Mouse (Mus musculus) liver, embryonic 14.5 days (tissue): ENCODE measurements at regions not wholly inside any gene's neighbourhood (a gene's known extent, or its start where the extent isn't known, plus 50 kb on each side); places are given as distances from the start of the nearest gene placed in this dataset.

ENCODE experiments used
- ATAC-seq: fragments of 200-750 bp; cut with Nextera tagmentation; 2 replicates; pipeline ENCODE4 v1.8.0; 2017; ENCODE audit warnings: moderate number of reproducible peaks, mild to moderate bottlenecking, moderate library complexity; ENCODE audit not compliant: insufficient read depth
- DNase-seq, 3 experiments: peaks; one replicate each; pipeline ENCODE4 v3.0.0-alpha.2; 2012 to 2013; ENCODE audit warnings: low read depth in 3 of 3, low spot score in 3 of 3
- H3K27ac ChIP-seq: fragments of 300-500 bp; sonication (generic); 2 replicates; pipeline ENCODE4 v1.5.1; 2014; ENCODE audit warnings: moderate library complexity, mild to moderate bottlenecking, control low read depth, inconsistent platforms
- H3K27me3 ChIP-seq: fragments of 300-500 bp; sonication (generic); 2 replicates; pipeline ENCODE4 v1.6.1; 2014; ENCODE audit warnings: mild to moderate bottlenecking, low read length, moderate library complexity; ENCODE audit not compliant: control insufficient read depth, insufficient read depth
- H3K36me3 ChIP-seq: fragments of 300-500 bp; sonication (generic); replicated peaks from 2 replicates; pipeline ENCODE4 v1.6.1; 2014; ENCODE audit warnings: low read depth; ENCODE audit not compliant: control insufficient read depth, insufficient read depth
- H3K4me1 ChIP-seq, 2 experiments: fragments of 200-500 bp in 1 of 2; fragments of 300-500 bp in 1 of 2; sonication (generic) in 1 of 2; replicated peaks; 2 replicates each; pipeline ENCODE4 v1.6.1; 2012 to 2014; ENCODE audit warnings: antibody characterized with exemption in 1 of 2, inconsistent platforms in 1 of 2, low read length in 1 of 2; ENCODE audit not compliant: control insufficient read depth in 2 of 2, insufficient read depth in 2 of 2
- H3K4me2 ChIP-seq: fragments of 300-500 bp; sonication (generic); 2 replicates; pipeline ENCODE4 v1.6.1; 2014; ENCODE audit warnings: low read depth, mild to moderate bottlenecking, control low read depth, moderate library complexity
- H3K4me3 ChIP-seq, 2 experiments: fragments of 200-500 bp in 1 of 2; fragments of 300-500 bp in 1 of 2; sonication (generic) in 1 of 2; 2 replicates each; pipeline ENCODE4 v1.5.1; 2012 to 2014; ENCODE audit warnings: low read depth in 2 of 2, low read length in 2 of 2, mild to moderate bottlenecking in 2 of 2, control low read depth in 1 of 2, inconsistent platforms in 1 of 2, moderate library complexity in 1 of 2; ENCODE audit not compliant: insufficient read depth in 1 of 2
- H3K9ac ChIP-seq: fragments of 300-500 bp; sonication (generic); replicated peaks from 2 replicates; pipeline ENCODE4 v1.6.1; 2014; ENCODE audit warnings: mild to moderate bottlenecking, control low read depth, moderate library complexity
- H3K9me3 ChIP-seq: fragments of 300-500 bp; sonication (generic); 2 replicates; pipeline ENCODE4 v1.6.1; 2016; ENCODE audit warnings: low read length, mixed read lengths; ENCODE audit not compliant: control insufficient read depth
- CTCF ChIP-seq: IDR thresholded peaks from 2 replicates; pipeline ENCODE4 v1.5.1; 2016; ENCODE audit warnings: antibody characterized with exemption, low read depth, control low read depth
- EP300 ChIP-seq: IDR thresholded peaks from 2 replicates; pipeline ENCODE4 v1.6.1; 2016; ENCODE audit warnings: antibody characterized with exemption, low read depth
- WGBS: fragments of 180-500 bp; shearing (Covaris S2); extraction: QIAGEN DNeasy Blood & Tissue Kit; methylation state at CpG from one replicate; pipeline ENCODE4 v1.1.7; 2014; ENCODE audit not compliant: insufficient replicate concordance; 5-methylcytosine and 5-hydroxymethylcytosine counted together

DNA sequence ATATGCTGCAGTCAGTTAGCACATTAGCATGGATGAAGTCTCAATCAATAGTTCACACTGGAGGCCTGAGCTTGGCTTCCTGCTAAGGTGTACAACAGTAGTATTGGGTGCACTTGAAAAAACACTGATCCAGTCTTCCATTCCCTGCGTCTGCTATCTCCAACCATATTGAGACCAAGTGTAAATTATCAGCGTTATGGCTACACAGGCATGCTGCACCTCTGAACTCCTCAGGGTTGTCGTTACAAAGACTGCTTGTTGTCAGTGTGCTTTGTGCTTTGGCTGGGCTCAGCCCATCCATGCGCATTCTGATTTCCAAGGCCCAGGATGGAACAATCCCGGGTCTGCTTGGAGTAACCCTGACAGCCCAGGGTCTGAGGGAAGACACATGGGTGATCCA is 80.7 kb upstream of the Podxl start:
- H3K27ac ChIP-seq = peak overlapping the region; percentile 42
- H3K4me2 ChIP-seq = peak overlapping the region; percentile 2
- peaks cover 22 to 40% of the 10 kb centered on the region in 2 experiments for H3K4me1 ChIP-seq
- TF ChIP-seq CTCF (no peak), EP300 (peak; percentile 77)
- ATAC-seq = peak; percentile 65
- DNase-seq = peak in 1 of 3 experiments; percentile 38
- H3K9me3 ChIP-seq = no peaks in the 10 kb centered on the region
- H3K9ac ChIP-seq = peak overlapping the region; percentile 7; the same call in 1 of the 2 replicates
- 34% methylated on average over 5 of the region's 5 CpGs for WGBS
- H3K36me3 ChIP-seq = no peaks in the 10 kb centered on the region
- H3K27me3 ChIP-seq = no peaks in the 10 kb centered on the region
- no peak overlapping the region for H3K4me3 ChIP-seq

DNA sequence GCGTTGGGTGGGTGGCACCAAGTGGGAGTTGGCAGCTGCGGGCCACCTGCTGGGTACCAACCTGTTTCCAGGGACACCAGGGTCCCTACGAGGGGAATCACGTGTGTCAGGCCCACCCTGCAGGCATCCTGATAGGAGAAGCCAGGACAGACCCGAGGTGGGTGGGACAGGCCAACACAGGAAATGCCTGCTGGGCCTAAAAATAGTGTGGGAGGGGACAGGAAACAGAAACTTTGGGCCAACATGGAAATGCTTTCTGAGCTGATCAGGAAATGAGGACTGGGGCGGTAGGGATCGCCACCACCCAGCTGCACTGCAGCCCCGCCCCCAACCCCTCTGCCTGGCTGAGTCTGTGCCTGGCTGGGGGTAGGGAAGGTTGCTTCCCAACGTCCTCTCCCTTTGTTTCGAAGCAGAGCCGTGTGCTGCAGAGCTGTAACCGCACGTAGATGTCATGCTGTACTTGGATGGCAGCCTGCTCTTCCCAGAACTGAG is 78.7 kb upstream of the Podxl start:
- Histone ChIP-seq H3K27me3 (no peaks in the 10 kb centered on the region), H3K4me2 (peak overlapping the region; percentile 21), H3K27ac (peak overlapping the region; percentile 44), H3K4me3 (no peak overlapping the region), H3K36me3 (no peaks in the 10 kb centered on the region), H3K9ac (peak overlapping the region; percentile 25), H3K4me1 (peaks cover 39 to 49% of the 10 kb centered on the region in 2 experiments), H3K9me3 (no peaks in the 10 kb centered on the region)
- no peak for TF ChIP-seq EP300
- TF ChIP-seq CTCF = 0 out of 2 replicates have a peak, but pooled peaks have one; percentile 0
- no peak for DNase-seq
- WGBS = 3% methylated on average over 13 of the region's 13 CpGs
- peak; percentile 35; the same call in 1 of the 2 replicates for ATAC-seq

DNA sequence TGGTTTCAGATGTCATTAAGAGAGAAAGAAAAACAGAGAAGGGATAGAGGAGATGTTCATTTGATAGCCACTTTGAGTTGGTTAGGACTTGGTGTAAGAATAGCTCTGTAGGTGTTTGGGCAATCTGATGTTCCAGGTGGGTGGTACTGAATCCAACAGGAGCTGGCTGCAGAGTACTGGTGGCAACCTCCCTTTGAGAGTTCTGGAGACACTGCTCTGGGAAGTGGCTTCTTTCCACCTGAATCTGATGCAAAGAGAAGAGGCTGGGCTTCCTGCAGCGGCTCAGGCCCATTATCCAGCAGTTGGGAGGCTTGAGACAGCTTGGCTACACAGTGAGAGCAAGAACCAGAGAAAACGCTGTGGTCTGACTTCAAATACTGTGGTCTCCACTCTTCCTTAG is 77.0 kb upstream of the Podxl start:
- Histone ChIP-seq H3K27ac (no peak overlapping the region), H3K36me3 (no peaks in the 10 kb centered on the region), H3K4me1 (peaks cover 42 to 56% of the 10 kb centered on the region in 2 experiments), H3K9ac (no peak overlapping the region; the same call in 1 of the 2 replicates), H3K9me3 (no peaks in the 10 kb centered on the region), H3K4me3 (no peak overlapping the region), H3K4me2 (no peak overlapping the region), H3K27me3 (no peaks in the 10 kb centered on the region)
- DNase-seq (no peak), ATAC-seq (no peak)
- TF ChIP-seq EP300 (no peak), CTCF (no peak)
- WGBS = 57% methylated on average over 2 of the region's 2 CpGs

DNA sequence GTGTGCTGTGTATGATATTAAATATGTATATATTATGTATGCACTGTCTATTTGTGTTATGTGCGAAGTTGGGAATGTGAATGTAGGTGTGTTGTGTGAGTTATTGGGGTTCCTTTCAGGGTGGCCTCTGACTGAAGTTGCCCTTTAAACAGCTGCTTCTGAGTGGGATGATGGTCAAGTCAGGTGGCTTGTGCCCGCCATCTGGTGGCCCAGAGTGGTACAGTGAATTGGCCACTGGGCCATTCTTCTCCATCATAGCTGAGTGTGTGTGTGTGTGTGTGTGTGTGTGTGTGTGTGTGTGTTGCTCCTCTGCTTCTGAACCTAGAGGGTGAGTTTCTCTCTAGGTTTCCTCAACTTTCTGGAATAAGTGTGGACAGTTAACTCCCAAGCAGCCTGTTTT is 75.7 kb upstream of the Podxl start:
- Histone ChIP-seq H3K27me3 (no peaks in the 10 kb centered on the region), H3K4me1 (peaks cover 34 to 47% of the 10 kb centered on the region in 2 experiments), H3K36me3 (no peaks in the 10 kb centered on the region), H3K9ac (no peak overlapping the region), H3K4me3 (no peak overlapping the region), H3K4me2 (no peak overlapping the region), H3K27ac (no peak overlapping the region), H3K9me3 (no peaks in the 10 kb centered on the region)
- DNase-seq = no peak
- WGBS = 10% methylated on average over 2 of the region's 2 CpGs
- ATAC-seq = peak; percentile 61
- TF ChIP-seq EP300 (no peak), CTCF (peak; percentile 99)

DNA sequence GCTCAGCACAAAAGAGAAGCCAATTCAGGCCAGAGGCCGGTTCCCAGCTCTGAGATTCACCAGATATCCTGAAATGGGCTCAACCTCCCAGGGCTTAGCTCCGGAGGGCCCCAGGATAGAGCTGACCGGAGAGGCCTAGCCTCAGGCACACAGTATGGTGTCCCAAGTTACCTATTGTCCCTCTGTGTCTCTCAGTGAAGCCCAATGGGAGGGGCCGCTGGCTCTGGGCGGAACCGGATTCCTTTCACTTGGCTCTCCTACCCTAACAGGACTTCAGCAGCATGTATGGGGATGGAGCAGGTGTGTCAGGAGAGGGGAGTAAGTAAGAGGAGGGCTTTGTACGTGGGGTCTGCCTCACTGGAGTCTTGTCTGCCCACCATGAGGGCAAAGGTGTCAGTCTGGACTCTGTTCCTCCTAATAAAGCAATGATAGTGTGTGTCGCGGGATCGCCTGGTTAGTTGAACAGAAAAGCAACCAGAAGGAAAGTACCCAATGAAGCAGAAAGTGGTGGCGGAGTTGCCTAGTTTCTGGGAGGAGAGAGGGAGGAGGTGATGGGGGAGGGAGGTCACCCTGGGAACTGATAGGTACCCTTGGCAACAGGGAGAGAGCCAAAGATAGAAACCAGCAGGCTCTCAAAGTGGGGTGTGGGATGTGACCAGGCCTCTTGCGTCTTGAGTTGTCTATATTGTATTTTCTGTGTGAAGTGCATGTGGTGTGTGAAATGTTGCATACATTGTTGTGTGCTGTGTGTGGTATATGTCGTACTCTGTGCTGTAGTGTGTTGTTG is 74.8 kb upstream of the Podxl start:
- Histone ChIP-seq H3K27ac (peak overlapping the region; percentile 42; the same call in 1 of the 2 replicates), H3K9me3 (no peaks in the 10 kb centered on the region), H3K9ac (no peak overlapping the region), H3K27me3 (no peaks in the 10 kb centered on the region), H3K4me3 (no peak overlapping the region), H3K36me3 (no peaks in the 10 kb centered on the region), H3K4me1 (peaks cover 30 to 43% of the 10 kb centered on the region in 2 experiments), H3K4me2 (peak overlapping the region; percentile 39)
- peak; percentile 60; the same call in 1 of the 2 replicates for ATAC-seq
- 70% methylated on average over 13 of the region's 13 CpGs for WGBS
- DNase-seq = no peak
- no peak for TF ChIP-seq CTCF
- no peak for TF ChIP-seq EP300
